Mouse (Mus musculus): ENCODE measurements around the gene Spsb2. TPM values are rescaled to one million over a fixed set of nuclear protein-coding genes. Genes with fewer than 3 reads are reported as not detected.

Spsb2 gene
- polyA plus RNA-seq (2012; rRNA removed) = 33.7 and 36.7 TPM in 2 replicates

- H3K4me3 ChIP-seq (ENCODE audit: insufficient read depth, low read depth, low read length) = peak within 1 kb of the TSS; percentile 77
- no peak for TF ChIP-seq POLR2A (IDR thresholded peaks at IDR 0.05; ENCODE audit: low read depth, low read length)
- TF ChIP-seq CTCF (conservative IDR thresholded peaks at IDR 0.05; ENCODE audit: insufficient read depth, insufficient read length, low read depth, low read length) = no peak
- H3K27ac ChIP-seq (ENCODE audit: insufficient read depth, low read depth, low read length) = peak within 1 kb of the TSS; percentile 94
- no peaks in the 10 kb centered on the region for H3K27me3 ChIP-seq (replicated peaks; ENCODE audit: control insufficient read depth, insufficient read depth, low read length)
- H3K36me3 ChIP-seq (ENCODE audit: control insufficient read depth, insufficient read depth, low read length) = peaks cover 4% of the 10 kb centered on the region
- WGBS = under 1% methylated on average over 29 of the region's 29 CpGs
- DNase-seq = peak; percentile 91
- peaks cover 30% of the 10 kb centered on the region; the same call in 1 of the 2 replicates for H3K4me1 ChIP-seq (ENCODE audit: control insufficient read depth, insufficient read depth, low read length)
These were observed at the start of gene Spsb2 for GRCm38 (mm10) chr6:124808358-124809012. TSS of gene Spsb2 (plus strand) at chr6:124808661.

DNA sequence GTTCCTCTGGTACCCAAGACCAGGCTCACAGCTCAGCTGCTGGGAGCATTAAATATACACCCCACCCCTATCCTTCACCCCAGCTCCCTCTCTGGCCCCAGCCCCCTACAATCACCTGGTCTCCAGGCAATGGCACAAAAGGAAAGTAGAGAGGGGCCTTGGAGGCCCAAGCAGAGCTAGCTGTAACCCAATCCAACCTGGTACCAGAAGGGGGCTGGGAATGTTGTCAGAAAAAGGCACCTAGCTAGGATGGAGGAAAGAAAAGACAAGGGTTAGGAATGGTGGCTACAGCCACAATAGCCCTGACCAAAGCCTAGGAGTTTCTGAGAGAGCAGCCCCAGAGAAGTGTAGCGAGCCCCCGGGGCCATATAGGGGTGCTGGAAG is 49.6 kb upstream of the Spsb2 start:
- Histone ChIP-seq H3K27me3 (replicated peaks; ENCODE audit: control insufficient read depth, insufficient read depth, low read length) (no peaks in the 10 kb centered on the region), H3K27ac (ENCODE audit: insufficient read depth, low read depth, low read length) (peak overlapping the region; percentile 54), H3K4me3 (ENCODE audit: insufficient read depth, low read depth, low read length) (no peak overlapping the region), H3K36me3 (ENCODE audit: control insufficient read depth, insufficient read depth, low read length) (no peaks in the 10 kb centered on the region), H3K4me1 (ENCODE audit: control insufficient read depth, insufficient read depth, low read length) (peaks cover 21% of the 10 kb centered on the region)
- TF ChIP-seq CTCF (conservative IDR thresholded peaks at IDR 0.05; ENCODE audit: insufficient read depth, insufficient read length, low read depth, low read length) = no peak
- no peak for TF ChIP-seq POLR2A (IDR thresholded peaks at IDR 0.05; ENCODE audit: low read depth, low read length)
- WGBS = 38% methylated on average over 2 of the region's 2 CpGs
- DNase-seq = no peak

GRCm38 (mm10) chr6:124759259-124759658 is 49.2 kb upstream of the Spsb2 start:
- Histone ChIP-seq H3K4me3 (ENCODE audit: insufficient read depth, low read depth, low read length) (no peak overlapping the region), H3K27ac (ENCODE audit: insufficient read depth, low read depth, low read length) (peak overlapping the region; percentile 54), H3K36me3 (ENCODE audit: control insufficient read depth, insufficient read depth, low read length) (no peaks in the 10 kb centered on the region), H3K27me3 (replicated peaks; ENCODE audit: control insufficient read depth, insufficient read depth, low read length) (no peaks in the 10 kb centered on the region), H3K4me1 (ENCODE audit: control insufficient read depth, insufficient read depth, low read length) (peaks cover 18% of the 10 kb centered on the region)
- 5% methylated on average over 5 of the region's 5 CpGs for WGBS
- peak; percentile 92 for DNase-seq
- peak; percentile 99 for TF ChIP-seq CTCF (conservative IDR thresholded peaks at IDR 0.05; ENCODE audit: insufficient read depth, insufficient read length, low read depth, low read length)
- TF ChIP-seq POLR2A (IDR thresholded peaks at IDR 0.05; ENCODE audit: low read depth, low read length) = no peak

GRCm38 (mm10) chr6:124765951-124766350 is 42.5 kb upstream of the Spsb2 start:
- Histone ChIP-seq H3K4me1 (ENCODE audit: control insufficient read depth, insufficient read depth, low read length) (0 out of 2 replicates have a peak, but pooled peaks cover 3% of the 10 kb centered on the region), H3K27ac (ENCODE audit: insufficient read depth, low read depth, low read length) (no peak overlapping the region), H3K27me3 (replicated peaks; ENCODE audit: control insufficient read depth, insufficient read depth, low read length) (no peaks in the 10 kb centered on the region), H3K36me3 (ENCODE audit: control insufficient read depth, insufficient read depth, low read length) (no peaks in the 10 kb centered on the region), H3K4me3 (ENCODE audit: insufficient read depth, low read depth, low read length) (no peak overlapping the region)
- 94% methylated on average over 7 of the region's 7 CpGs for WGBS
- no peak for DNase-seq
- TF ChIP-seq POLR2A (IDR thresholded peaks at IDR 0.05; ENCODE audit: low read depth, low read length) = no peak
- TF ChIP-seq CTCF (conservative IDR thresholded peaks at IDR 0.05; ENCODE audit: insufficient read depth, insufficient read length, low read depth, low read length) = no peak

DNA sequence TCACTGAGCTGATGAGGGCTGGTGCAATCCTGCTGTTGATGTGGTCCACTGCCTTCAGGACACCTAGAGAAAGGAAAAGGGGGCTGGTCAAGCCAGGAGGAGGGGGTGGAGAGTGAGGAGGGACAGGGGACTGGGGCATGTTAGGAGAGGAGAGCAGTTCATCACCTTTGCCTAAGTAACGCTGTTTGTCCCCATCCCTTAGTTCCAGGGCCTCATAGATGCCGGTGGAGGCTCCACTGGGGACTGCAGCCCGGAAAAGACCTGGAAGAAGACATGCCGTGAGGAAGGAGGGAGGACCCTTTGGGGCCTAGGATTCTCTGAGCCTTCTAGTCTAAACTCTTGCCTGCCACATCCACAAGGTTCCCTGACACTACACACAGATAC is 40.9 kb upstream of the Spsb2 start:
- H3K4me3 ChIP-seq (ENCODE audit: insufficient read depth, low read depth, low read length) = no peak overlapping the region
- WGBS = 67% methylated on average over 4 of the region's 4 CpGs
- TF ChIP-seq POLR2A (IDR thresholded peaks at IDR 0.05; ENCODE audit: low read depth, low read length) (no peak), CTCF (conservative IDR thresholded peaks at IDR 0.05; ENCODE audit: insufficient read depth, insufficient read length, low read depth, low read length) (no peak)
- H3K27me3 ChIP-seq (replicated peaks; ENCODE audit: control insufficient read depth, insufficient read depth, low read length) = no peaks in the 10 kb centered on the region
- no peak for DNase-seq
- H3K4me1 ChIP-seq (ENCODE audit: control insufficient read depth, insufficient read depth, low read length) = 0 out of 2 replicates have a peak, but pooled peaks cover 3% of the 10 kb centered on the region
- H3K36me3 ChIP-seq (ENCODE audit: control insufficient read depth, insufficient read depth, low read length) = no peaks in the 10 kb centered on the region
- H3K27ac ChIP-seq (ENCODE audit: insufficient read depth, low read depth, low read length) = no peak overlapping the region

DNA sequence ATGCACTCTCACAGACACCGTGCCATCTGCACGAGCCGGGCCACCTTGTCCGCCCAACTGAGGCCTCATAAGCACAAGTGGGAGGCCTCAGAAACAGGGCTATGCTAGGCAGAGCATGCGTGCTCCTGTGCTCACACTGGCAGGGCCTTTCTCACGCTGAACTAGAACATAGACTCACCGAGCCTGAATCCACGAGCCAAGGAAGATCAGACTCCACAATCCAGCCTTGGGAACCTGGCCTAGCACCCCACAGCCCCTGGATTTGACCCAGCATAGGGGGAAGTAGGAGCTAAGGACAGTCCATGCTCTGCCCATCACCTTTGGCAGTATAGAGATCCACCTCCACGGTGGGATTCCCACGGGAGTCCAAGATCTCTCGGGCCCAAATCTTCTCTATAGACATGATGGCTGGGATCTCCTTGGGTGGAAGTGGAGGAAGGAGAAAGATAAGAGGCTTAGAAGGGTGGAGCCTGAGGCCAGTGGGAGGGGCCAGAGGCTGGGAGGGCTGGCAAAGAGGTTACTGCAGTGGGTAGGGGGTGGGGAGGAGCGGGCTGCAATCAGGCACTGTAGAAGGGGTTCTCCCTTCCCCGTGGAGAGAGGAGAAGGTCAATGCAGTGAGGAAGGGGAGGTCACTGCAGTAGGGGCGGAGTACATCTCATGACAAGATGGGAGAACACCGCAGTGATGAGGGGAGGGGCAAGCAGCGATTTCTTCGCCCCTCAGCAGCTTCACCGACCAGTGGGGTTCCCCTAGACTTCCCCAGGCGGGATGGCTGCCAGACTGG is 40.3 kb upstream of the Spsb2 start:
- H3K27me3 ChIP-seq (replicated peaks; ENCODE audit: control insufficient read depth, insufficient read depth, low read length) = no peaks in the 10 kb centered on the region
- no peak overlapping the region for H3K4me3 ChIP-seq (ENCODE audit: insufficient read depth, low read depth, low read length)
- TF ChIP-seq POLR2A (IDR thresholded peaks at IDR 0.05; ENCODE audit: low read depth, low read length) (no peak), CTCF (conservative IDR thresholded peaks at IDR 0.05; ENCODE audit: insufficient read depth, insufficient read length, low read depth, low read length) (no peak)
- 0 out of 2 replicates have a peak, but pooled peaks cover 3% of the 10 kb centered on the region for H3K4me1 ChIP-seq (ENCODE audit: control insufficient read depth, insufficient read depth, low read length)
- no peak overlapping the region for H3K27ac ChIP-seq (ENCODE audit: insufficient read depth, low read depth, low read length)
- WGBS = 59% methylated on average over 19 of the region's 19 CpGs
- no peaks in the 10 kb centered on the region for H3K36me3 ChIP-seq (ENCODE audit: control insufficient read depth, insufficient read depth, low read length)
- DNase-seq = no peak

DNA sequence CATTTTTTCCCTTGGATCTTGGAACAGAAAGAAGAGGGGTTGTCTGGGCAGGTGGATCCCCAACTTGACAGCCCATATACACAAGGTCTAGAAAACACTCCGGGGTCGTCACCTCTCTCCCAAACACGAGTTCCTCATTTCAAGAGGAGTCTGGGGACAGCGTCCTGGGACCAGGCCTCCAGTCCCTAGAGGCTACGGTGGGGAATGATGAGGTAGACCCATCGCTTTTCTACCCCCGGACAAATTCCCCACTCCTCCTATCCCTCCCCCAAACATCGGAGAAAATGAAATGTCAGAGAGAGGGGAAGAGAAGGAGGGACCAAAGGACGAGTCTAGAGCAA is 39.8 kb upstream of the Spsb2 start:
- Histone ChIP-seq H3K27me3 (replicated peaks; ENCODE audit: control insufficient read depth, insufficient read depth, low read length) (no peaks in the 10 kb centered on the region), H3K4me3 (ENCODE audit: insufficient read depth, low read depth, low read length) (peak overlapping the region; percentile 49; the same call in 1 of the 2 replicates), H3K36me3 (ENCODE audit: control insufficient read depth, insufficient read depth, low read length) (no peaks in the 10 kb centered on the region), H3K4me1 (ENCODE audit: control insufficient read depth, insufficient read depth, low read length) (0 out of 2 replicates have a peak, but pooled peaks cover 3% of the 10 kb centered on the region), H3K27ac (ENCODE audit: insufficient read depth, low read depth, low read length) (no peak overlapping the region)
- no peak for TF ChIP-seq CTCF (conservative IDR thresholded peaks at IDR 0.05; ENCODE audit: insufficient read depth, insufficient read length, low read depth, low read length)
- TF ChIP-seq POLR2A (IDR thresholded peaks at IDR 0.05; ENCODE audit: low read depth, low read length) = no peak
- WGBS = 29% methylated on average over 9 of the region's 9 CpGs
- no peak for DNase-seq

Measured in kidney, adult 2 months (tissue).